Mouse (Mus musculus) stomach, embryonic 15.5 days (tissue): ENCODE data around the gene Slc2a5. TPM values are rescaled to one million over a fixed set of nuclear protein-coding genes. Genes with fewer than 3 reads are reported as not detected.

Source experiments
- ATAC-seq: fragments of 200-750 bp; cut with Nextera tagmentation; 2 replicates; pipeline ENCODE4 v1.8.0; 2017; ENCODE audit warnings: low read depth, moderate number of reproducible peaks, moderate TSS enrichment; ENCODE audit not compliant: insufficient read depth, low FRiP score
- H3K27ac ChIP-seq: fragments of 300-500 bp; sonication (generic); 2 replicates; pipeline ENCODE4 v1.5.1; 2015; ENCODE audit warnings: mild to moderate bottlenecking, inconsistent platforms
- H3K27me3 ChIP-seq: fragments of 300-500 bp; sonication (generic); replicated peaks from 2 replicates; pipeline ENCODE4 v1.6.1; 2015; ENCODE audit warnings: inconsistent platforms
- H3K36me3 ChIP-seq: fragments of 300-500 bp; sonication (generic); 2 replicates; pipeline ENCODE4 v1.6.1; 2015; ENCODE audit warnings: inconsistent platforms
- H3K4me1 ChIP-seq: fragments of 300-500 bp; sonication (generic); 2 replicates; pipeline ENCODE4 v1.6.1; 2015; ENCODE audit warnings: inconsistent platforms
- H3K4me2 ChIP-seq: fragments of 300-500 bp; sonication (generic); 2 replicates; pipeline ENCODE4 v1.6.1; 2015; ENCODE audit warnings: mild to moderate bottlenecking, inconsistent platforms
- H3K4me3 ChIP-seq: fragments of 300-500 bp; sonication (generic); replicated peaks from 2 replicates; pipeline ENCODE4 v1.5.1; 2015; ENCODE audit warnings: inconsistent platforms
- H3K9ac ChIP-seq: fragments of 300-500 bp; sonication (generic); 2 replicates; pipeline ENCODE4 v1.6.1; 2015; ENCODE audit warnings: inconsistent platforms
- H3K9me3 ChIP-seq: fragments of 300-500 bp; sonication (generic); 2 replicates; pipeline ENCODE4 v1.6.1; 2016; ENCODE audit warnings: inconsistent platforms
- WGBS: fragments of 180-500 bp; shearing (Covaris S2); methylation state at CpG from one replicate; pipeline ENCODE4 v1.1.7; 2015; 5-methylcytosine and 5-hydroxymethylcytosine counted together
- polyA plus RNA-seq: library from polyadenylated mRNA; unstranded; fragments of >200 nt; fragmentation: Nextera tagmentation; extraction: Ambion mirVana; gene quantifications from 2 replicates; pipeline ENCODE4 v1.2.1, GENCODE M21; 2015

Gene Slc2a5
- polyA plus RNA-seq, 1 experiment from 2014 or later, result 1.6 TPM

DNA sequence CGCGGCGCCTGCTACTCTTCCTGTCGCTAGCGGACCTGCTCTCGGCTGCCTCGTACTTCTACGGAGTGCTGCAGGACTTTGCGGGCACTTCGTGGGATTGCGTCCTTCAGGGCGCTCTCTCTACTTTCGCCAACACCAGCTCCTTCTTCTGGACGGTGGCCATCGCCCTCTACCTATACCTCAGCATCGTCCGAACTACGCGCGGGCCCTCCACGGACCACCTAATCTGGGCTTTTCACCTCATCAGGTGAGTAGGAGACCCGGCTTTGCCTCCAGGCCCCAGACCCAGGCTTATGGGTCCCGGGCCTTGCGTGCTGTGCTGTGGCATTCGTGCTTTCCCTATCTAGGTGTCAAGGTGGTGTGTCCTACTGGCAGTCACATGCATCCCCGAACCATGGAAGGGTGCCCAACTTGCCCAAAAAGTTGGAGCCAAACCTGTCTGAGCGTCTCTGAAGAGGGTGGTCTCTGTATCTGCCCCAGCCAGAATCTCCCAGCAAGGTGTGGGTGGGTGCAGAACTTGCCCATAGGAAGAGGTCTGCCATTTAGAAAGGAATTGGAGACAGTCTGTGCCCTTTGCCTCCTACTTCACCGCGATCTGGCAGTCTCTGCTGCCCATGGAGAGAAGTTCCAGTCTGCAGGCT is 31.1 kb upstream of the Slc2a5 start:
- Histone ChIP-seq H3K36me3 (no peaks in the 10 kb centered on the region), H3K9ac (peak overlapping the region; percentile 57), H3K4me1 (peaks cover 19% of the 10 kb centered on the region), H3K27ac (peak overlapping the region; percentile 77), H3K4me3 (peak overlapping the region; percentile 64), H3K9me3 (no peaks in the 10 kb centered on the region), H3K27me3 (no peaks in the 10 kb centered on the region), H3K4me2 (peak overlapping the region; percentile 98)
- WGBS, result 17% methylated on average over 29 of the region's 29 CpGs
- ATAC-seq, result no peak

DNA sequence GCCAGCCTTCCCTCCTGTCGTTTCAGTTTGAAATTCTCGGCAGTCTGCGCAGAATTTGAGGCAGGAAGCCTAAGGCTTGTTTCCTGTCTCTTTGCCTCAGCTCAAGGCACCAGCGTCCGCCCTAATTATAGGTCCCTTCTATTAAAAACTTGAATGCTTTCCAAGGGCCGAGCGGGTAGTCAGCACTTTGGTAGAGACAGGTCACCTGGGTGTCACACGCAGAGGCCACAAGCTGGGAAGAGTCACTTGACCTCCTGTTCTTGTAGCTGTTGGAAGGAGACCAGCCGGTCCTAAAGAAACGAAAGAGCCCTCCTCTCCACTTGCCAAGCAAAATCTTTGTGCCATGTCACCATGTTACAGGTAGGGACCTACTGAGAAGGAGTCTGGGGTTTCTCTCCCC is 30.0 kb upstream of the Slc2a5 start:
- H3K9ac ChIP-seq, result no peak overlapping the region
- no peak overlapping the region for H3K4me3 ChIP-seq
- ATAC-seq, result no peak
- H3K4me1 ChIP-seq, result peaks cover 24% of the 10 kb centered on the region
- WGBS, result 78% methylated on average over 10 of the region's 10 CpGs
- H3K9me3 ChIP-seq, result no peaks in the 10 kb centered on the region
- H3K27me3 ChIP-seq, result no peaks in the 10 kb centered on the region
- no peak overlapping the region for H3K27ac ChIP-seq
- no peaks in the 10 kb centered on the region for H3K36me3 ChIP-seq
- no peak overlapping the region for H3K4me2 ChIP-seq

DNA sequence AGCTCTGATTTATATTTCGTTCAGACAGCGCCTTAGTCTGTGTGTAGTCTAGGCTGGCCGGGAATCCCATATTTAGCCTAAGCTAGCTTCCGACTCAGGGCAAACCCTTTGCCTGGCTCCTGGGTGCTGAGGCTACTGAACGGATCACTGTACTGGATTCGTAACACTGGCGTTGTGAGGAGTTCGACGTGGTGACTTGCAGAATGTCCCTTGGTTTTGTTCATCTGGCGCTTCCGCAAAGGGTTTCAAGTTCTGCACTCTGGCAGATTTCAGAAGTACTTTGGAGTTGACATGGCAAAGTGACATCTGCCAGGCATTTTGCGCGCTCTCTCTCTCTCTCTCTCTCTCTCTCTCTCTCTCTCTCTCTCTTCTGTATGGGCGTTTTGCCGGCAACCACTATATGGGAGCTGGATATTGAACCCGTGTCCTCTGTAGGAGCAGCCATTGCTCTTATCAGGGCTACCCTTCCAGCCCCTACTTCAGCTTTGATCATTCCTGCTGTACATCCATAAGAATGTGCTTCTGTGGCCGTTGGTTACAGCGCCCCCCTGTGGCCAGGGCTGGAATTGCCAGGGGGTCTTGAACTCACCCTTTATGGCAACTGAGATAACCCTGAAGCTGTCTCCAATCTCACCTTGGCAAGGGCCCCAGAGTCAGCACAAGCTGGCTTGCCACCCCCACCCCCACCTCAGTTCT is 27.0 kb upstream of the Slc2a5 start:
- Histone ChIP-seq H3K27ac (no peak overlapping the region), H3K4me2 (no peak overlapping the region), H3K36me3 (no peaks in the 10 kb centered on the region), H3K27me3 (no peaks in the 10 kb centered on the region), H3K4me3 (no peak overlapping the region), H3K9ac (no peak overlapping the region), H3K9me3 (no peaks in the 10 kb centered on the region), H3K4me1 (peaks cover 32% of the 10 kb centered on the region)
- WGBS, result 83% methylated on average over 18 of the region's 18 CpGs
- no peak for ATAC-seq

DNA sequence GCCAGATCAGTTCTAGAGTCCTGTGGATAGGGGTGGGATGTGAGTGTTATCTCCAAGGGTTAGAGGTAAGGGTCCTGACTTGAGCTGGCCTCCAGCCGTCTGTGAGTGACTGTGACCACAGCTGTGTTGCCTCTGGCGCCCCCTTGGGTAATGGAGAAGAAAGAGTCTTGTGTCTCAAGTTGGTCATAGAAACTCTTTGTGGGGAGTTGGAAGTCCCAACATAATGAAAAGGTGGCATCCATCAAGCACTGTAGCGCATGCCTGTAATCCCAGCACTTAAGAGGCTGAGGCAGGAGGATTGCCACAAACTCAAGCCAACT is 26.5 kb upstream of the Slc2a5 start:
- 56% methylated on average over 3 of the region's 3 CpGs for WGBS
- ATAC-seq, result no peak
- no peaks in the 10 kb centered on the region for H3K9me3 ChIP-seq
- no peaks in the 10 kb centered on the region for H3K27me3 ChIP-seq
- H3K9ac ChIP-seq, result no peak overlapping the region
- H3K36me3 ChIP-seq, result no peaks in the 10 kb centered on the region
- H3K4me3 ChIP-seq, result no peak overlapping the region
- peaks cover 31% of the 10 kb centered on the region for H3K4me1 ChIP-seq
- no peak overlapping the region for H3K4me2 ChIP-seq
- no peak overlapping the region for H3K27ac ChIP-seq

DNA sequence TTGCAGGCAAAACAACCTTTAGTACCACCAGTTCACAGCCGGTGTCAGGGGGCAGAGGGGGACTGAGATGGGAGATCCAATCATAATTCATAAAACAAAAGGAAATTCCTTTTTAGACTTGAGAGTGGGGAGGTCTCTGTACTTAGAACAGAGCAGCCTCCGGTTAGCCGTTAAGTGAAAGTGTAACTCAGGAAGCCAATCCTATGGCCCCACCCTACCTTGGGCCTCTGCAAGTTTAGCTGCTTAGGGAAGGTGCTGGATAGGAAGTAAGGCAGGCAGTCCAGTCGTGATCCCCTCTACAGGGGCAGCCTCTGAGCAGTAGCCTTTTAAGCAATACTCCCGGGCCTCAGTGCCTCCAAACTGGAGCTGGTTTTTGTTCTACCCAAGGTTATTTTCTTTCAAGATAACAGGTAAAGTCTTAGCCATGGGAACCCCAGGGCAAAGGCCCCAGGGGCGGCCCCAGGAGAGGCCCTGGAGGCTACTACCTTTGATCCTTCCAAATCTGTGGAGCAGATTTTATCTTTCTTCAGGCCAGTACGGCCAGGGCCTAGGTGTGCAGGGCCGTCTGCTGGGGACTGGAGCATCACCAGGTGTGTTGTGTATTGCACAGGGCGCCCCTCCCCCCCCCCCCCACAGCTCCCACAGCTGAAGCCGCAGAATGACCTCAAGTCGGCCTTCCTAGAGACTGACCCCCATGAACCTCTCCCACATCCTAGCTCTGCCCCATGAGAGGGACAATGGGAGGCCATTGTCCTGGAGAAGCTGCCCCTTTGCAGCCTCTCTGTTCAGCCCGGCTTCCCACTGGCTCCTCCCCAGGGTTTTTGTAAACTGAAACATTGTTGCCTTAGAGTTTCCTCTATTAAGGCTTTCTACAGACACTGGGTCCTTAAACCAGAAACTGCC is 25.3 kb upstream of the Slc2a5 start:
- Histone ChIP-seq H3K4me2 (peak overlapping the region; percentile 13; the same call in 1 of the 2 replicates), H3K36me3 (no peaks in the 10 kb centered on the region), H3K27me3 (no peaks in the 10 kb centered on the region), H3K4me3 (no peak overlapping the region), H3K4me1 (peaks cover 23% of the 10 kb centered on the region), H3K27ac (peak overlapping the region; percentile 71; the same call in 1 of the 2 replicates), H3K9ac (no peak overlapping the region), H3K9me3 (no peaks in the 10 kb centered on the region)
- WGBS, result 30% methylated on average over 12 of the region's 12 CpGs
- ATAC-seq, result 0 out of 2 replicates have a peak, but pooled peaks have one; percentile 21

DNA sequence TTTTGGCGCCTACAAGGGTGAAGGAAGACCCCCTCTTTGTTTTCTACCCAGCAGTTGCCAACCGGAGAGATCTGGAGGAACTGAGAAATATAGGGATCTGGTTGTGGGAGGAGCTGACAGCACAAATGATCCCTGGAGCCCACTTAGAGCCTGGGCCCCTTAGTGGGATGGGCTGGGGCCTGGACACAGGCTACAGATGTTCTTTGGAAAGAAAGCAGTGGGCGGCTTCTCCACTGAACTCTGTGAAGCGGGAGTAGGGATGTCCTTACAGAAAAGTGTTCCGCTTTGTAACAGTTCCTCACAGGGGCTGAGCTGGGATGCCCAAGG is 24.7 kb upstream of the Slc2a5 start:
- 0 out of 2 replicates have a peak, but pooled peaks have one; percentile 29 for ATAC-seq
- Histone ChIP-seq H3K36me3 (no peaks in the 10 kb centered on the region), H3K4me2 (peak overlapping the region; percentile 13; the same call in 1 of the 2 replicates), H3K4me3 (no peak overlapping the region), H3K27ac (peak overlapping the region; percentile 71), H3K27me3 (peaks cover 2% of the 10 kb centered on the region; the same call in 1 of the 2 replicates), H3K4me1 (peaks cover 23% of the 10 kb centered on the region), H3K9me3 (no peaks in the 10 kb centered on the region), H3K9ac (no peak overlapping the region)
- 48% methylated on average over 5 of the region's 5 CpGs for WGBS

DNA sequence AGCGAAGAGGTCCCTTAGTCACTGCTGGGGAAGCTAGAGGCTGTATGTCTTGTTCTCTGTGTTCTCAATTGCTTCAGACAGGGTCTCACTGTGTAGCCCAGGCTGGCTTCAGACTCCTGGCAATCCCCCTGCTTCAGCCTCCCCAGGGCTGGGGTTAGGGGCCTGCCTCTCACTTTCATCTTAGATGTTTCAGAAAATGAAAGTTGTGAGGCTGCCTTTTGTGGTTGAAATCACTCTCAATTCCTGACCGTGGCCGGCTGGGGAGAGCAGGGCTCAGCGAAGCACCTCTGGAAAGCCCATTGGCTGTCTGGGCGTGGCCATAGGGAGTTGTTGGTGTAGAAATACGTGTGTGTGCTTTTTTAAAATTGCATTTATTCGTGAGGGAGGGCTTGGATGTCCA is 22.8 kb upstream of the Slc2a5 start:
- 76% methylated on average over 7 of the region's 7 CpGs for WGBS
- Histone ChIP-seq H3K9me3 (no peaks in the 10 kb centered on the region), H3K36me3 (no peaks in the 10 kb centered on the region), H3K27ac (no peak overlapping the region), H3K4me2 (no peak overlapping the region), H3K9ac (no peak overlapping the region), H3K4me3 (no peak overlapping the region), H3K27me3 (peaks cover 7% of the 10 kb centered on the region; the same call in 1 of the 2 replicates), H3K4me1 (peaks cover 17% of the 10 kb centered on the region)
- no peak for ATAC-seq

DNA sequence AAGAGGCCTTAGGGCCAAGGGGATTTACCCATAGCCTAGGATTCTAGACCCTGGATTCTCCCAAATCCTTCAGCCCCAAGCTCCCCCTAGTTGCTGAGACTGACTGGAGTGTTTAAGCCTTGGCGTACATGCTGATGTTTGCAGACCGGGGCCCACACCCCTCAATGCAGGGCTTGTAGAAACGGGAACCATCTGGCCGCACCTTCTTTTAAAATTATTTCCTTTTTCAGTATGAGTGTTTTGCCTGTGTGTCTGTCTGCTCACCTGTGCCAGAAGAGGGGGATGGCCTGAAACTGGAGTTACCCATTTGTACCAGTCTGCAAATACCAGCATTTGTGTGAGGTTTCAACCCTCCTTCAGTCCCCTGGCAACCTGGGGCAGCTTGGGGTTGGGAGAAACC is 21.2 kb upstream of the Slc2a5 start:
- no peak for ATAC-seq
- no peaks in the 10 kb centered on the region for H3K36me3 ChIP-seq
- 0 out of 2 replicates have a peak overlapping the region, but pooled peaks have one; percentile 16 for H3K27ac ChIP-seq
- no peak overlapping the region for H3K9ac ChIP-seq
- H3K4me3 ChIP-seq, result no peak overlapping the region
- H3K4me2 ChIP-seq, result no peak overlapping the region
- 62% methylated on average over 4 of the region's 4 CpGs for WGBS
- H3K4me1 ChIP-seq, result peaks cover 17% of the 10 kb centered on the region
- no peaks in the 10 kb centered on the region for H3K9me3 ChIP-seq
- H3K27me3 ChIP-seq, result peaks cover 7% of the 10 kb centered on the region; the same call in 1 of the 2 replicates

DNA sequence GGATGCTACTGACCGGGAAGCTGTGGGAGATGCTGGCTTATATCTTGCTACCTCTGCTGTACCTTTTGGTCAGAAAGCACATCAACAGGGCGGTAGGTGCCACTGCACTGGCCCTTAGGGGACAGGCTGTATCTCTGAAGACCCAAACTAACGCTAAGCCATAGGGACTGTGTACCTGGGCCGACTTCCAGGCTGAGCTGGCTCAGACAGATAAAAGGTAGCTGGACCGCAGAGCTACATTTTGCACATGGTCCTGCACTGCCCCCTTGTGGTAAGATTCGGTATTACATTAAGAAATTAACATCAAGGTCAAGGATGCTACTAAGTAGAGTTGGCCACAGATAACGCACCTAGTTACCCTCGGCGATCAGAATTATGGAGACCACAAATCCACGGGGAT is 20.2 kb upstream of the Slc2a5 start:
- peaks cover 7% of the 10 kb centered on the region; the same call in 1 of the 2 replicates for H3K27me3 ChIP-seq

DNA sequence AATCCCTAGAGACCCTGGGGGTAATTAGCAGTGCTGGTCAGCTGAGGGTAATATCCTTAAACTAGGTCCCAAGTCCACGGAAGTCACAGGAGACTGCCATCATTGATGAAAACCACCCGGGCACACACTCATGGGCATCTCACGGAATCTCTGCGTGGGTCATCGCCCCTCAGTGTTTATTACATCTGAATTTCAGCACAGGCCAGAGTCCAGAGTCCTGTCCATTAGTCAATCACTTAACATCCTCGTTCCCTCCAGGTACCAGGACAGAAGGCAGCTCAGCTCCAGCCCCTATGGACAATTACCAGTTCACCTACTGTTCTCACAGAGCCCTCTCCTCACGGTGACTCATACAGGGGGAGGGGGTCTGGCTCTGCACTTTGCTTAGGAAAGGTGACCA is 16.3 kb upstream of the Slc2a5 start:
- no peak for ATAC-seq
- Histone ChIP-seq H3K4me3 (no peak overlapping the region), H3K27me3 (peaks cover 7% of the 10 kb centered on the region; the same call in 1 of the 2 replicates), H3K4me1 (peaks cover 3% of the 10 kb centered on the region; the same call in 1 of the 2 replicates), H3K27ac (no peak overlapping the region), H3K36me3 (no peaks in the 10 kb centered on the region), H3K4me2 (no peak overlapping the region), H3K9me3 (no peaks in the 10 kb centered on the region), H3K9ac (no peak overlapping the region)
- WGBS, result 90% methylated on average over 7 of the region's 7 CpGs

More for the DNA sequence above, 20.2 kb upstream of the Slc2a5 start:
- no peaks in the 10 kb centered on the region for H3K36me3 ChIP-seq
- H3K4me2 ChIP-seq, result no peak overlapping the region
- WGBS, result 17% methylated on average over 10 of the region's 10 CpGs
- H3K4me1 ChIP-seq, result peaks cover 13% of the 10 kb centered on the region
- H3K27ac ChIP-seq, result no peak overlapping the region
- H3K9me3 ChIP-seq, result no peaks in the 10 kb centered on the region
- H3K9ac ChIP-seq, result no peak overlapping the region
- no peak for ATAC-seq
- H3K4me3 ChIP-seq, result no peak overlapping the region

DNA sequence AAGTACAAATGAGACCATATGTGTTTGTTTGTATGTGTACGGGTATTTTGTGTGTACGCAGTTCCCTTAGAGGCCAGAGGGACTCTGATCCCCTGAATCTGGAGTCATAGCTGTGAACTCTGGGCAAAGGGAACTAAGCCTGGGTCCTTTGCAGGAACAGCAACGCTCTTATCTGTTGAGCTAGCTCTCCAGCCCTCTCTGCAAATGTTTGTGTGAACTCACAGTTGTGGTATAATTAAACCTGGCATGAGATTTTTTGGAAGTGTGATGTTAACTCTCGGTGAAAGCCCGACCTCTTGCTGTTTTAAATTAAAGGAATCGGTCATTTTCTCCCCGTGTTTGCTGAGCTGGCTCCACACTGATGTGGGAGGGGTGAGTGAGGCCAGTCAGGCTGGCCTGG is 13.4 kb upstream of the Slc2a5 start:
- Histone ChIP-seq H3K4me3 (no peak overlapping the region), H3K4me1 (0 out of 2 replicates have a peak, but pooled peaks cover 3% of the 10 kb centered on the region), H3K36me3 (no peaks in the 10 kb centered on the region), H3K9ac (no peak overlapping the region), H3K27ac (no peak overlapping the region), H3K27me3 (no peaks in the 10 kb centered on the region), H3K9me3 (no peaks in the 10 kb centered on the region), H3K4me2 (no peak overlapping the region)
- 40% methylated on average over 7 of the region's 7 CpGs for WGBS
- ATAC-seq, result no peak

DNA sequence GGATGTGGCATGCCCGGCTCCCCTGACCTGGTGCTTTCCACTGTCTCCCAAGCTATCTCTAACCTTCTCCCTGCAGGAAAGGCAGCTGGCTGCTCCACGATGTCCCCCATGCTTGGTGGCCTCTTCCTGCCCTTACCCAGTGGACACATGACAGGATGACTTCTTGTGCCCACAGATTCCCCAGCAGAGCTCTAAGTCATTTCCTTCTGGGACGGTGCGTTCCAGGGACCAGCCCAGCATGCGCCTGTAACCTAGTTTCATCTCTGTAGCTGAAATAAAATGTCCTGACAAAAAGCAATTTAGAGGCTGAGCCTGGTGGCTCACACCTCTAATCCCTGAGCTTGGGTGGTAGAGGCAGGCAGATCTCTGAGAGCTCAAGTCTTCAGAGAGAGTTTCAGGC is 12.4 kb upstream of the Slc2a5 start:
- no peaks in the 10 kb centered on the region for H3K27me3 ChIP-seq
- H3K36me3 ChIP-seq, result no peaks in the 10 kb centered on the region
- no peak overlapping the region for H3K4me2 ChIP-seq
- no peak overlapping the region for H3K4me3 ChIP-seq
- H3K9me3 ChIP-seq, result no peaks in the 10 kb centered on the region
- no peak for ATAC-seq
- 73% methylated on average over 5 of the region's 5 CpGs for WGBS
- no peak overlapping the region for H3K27ac ChIP-seq
- H3K9ac ChIP-seq, result no peak overlapping the region
- 0 out of 2 replicates have a peak, but pooled peaks cover 3% of the 10 kb centered on the region for H3K4me1 ChIP-seq
